Mouse (Mus musculus): Measurements from ENCODE around the gene Olfr549. TPM values are rescaled to one million over a fixed set of nuclear protein-coding genes. Genes with fewer than 3 reads are reported as not detected.

The Olfr549 gene
- total RNA-seq (2021): not detected in 2 replicates
- long read RNA-seq: 0 reads

GRCm38 (mm10) chr7:102549570-102549969 lies at the start of gene Olfr549:
Olfr549 (plus strand) TSS chr7:102549870.
- no peak for DNase-seq

DNA sequence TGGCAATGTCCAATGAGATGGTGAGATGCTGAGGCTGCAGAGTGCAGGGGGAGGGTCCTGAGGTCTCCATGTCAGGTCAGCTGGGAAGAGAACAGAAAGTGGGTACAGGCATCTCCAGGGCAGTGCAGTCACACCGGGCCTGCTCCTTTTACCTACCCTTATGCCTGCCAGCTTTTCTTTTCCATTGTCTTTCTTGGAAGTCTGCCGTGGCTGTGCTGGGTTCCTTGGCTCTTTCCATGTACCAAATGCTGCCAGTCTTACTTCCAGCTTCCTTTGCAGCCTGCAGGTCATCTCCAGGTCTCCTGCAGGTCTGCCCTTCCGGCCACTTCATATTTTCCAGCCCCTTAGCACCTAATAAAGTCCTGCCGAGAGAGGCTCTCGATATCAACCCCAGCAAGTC lies 47.7 kb upstream of the Olfr549 start:
- DNase-seq: no peak

GRCm38 (mm10) chr7:102506848-102507247 lies 42.8 kb upstream of the Olfr549 start:
- peak; percentile 65 for DNase-seq

DNA sequence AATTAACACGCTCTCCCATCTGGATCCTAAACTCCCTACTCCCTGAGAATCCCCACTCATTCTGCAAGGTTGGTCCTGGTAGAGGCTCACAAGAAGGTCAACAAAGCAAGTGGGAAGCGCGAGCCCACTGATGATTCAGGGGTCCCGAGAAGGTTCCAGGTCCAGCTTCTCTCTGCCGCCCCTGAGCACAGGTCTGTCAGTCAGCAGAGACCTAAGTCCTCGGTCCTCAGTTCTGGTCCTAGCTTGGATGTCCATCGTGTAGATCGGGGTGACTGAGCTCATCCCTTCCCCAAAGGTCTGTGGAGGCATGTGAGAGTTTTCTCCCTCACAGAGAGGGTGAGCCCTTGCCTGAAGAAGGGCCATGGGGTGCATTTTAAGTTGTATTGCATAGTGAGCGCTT lies 41.6 kb upstream of the Olfr549 start:
- no peak for DNase-seq

GRCm38 (mm10) chr7:102508666-102509065 lies 41.0 kb upstream of the Olfr549 start:
- no peak for DNase-seq

DNA sequence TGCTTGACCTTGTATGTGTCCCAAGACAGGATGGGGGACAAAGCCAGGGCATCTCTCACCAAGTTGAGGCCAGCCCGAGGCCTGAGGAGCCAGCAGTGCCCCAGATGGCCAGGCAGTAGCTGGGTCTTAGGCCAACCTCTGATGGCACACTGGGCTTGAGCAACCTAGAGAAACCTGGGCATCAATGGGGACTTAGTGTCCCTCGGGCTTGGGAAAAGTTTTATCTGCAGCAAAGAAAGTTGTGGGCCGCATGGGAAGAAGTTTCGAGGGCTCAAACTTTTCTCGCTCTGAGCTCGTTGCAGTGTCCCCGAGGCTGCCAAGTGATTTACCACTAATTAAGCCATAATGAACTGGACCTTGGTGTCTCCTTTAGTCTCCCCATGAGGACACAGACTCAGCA lies 39.9 kb upstream of the Olfr549 start:
- no peak for DNase-seq

DNA sequence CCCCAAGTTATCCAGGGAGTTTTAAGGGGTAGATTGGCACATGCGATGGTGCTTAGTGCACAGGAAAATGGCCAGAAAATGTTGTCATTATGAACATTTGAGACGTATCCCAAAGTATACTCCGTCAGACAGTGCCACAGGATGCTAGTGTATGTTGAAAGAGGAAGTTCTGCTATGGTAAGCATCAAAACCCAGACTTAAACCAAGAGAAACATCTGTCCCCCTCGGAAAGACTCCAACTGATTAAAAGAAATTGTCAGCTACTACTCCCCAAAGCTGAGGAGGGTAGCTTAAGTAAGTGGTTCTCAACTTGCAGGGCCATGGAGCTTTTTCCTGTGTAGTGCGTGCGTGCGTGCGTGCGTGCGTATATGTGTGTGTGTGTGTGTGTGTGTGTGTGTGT lies 37.7 kb upstream of the Olfr549 start:
- no peak for DNase-seq

GRCm38 (mm10) chr7:102512814-102513435 lies 36.7 kb upstream of the Olfr549 start:
- peak; percentile 95 for DNase-seq

DNA sequence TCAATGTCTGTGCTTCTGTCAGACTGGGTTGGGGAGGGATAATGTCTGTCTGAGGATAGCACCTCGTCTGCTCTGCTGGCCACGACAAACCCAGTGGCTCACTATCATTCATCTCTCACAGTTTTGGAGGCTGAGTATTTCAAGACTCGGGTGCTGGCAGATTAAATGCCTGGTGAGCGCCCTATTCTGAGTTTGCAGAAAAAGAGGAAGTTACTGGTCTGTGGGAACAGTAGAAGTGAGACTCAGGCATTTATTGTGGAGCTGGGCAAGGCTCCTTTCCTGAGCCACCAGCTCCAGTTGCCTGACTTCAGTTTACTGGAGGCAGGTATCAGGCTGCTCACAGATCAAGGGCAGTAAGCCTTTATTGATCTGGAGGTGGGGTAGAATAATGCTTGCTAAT lies 35.5 kb upstream of the Olfr549 start:
- DNase-seq: no peak

DNA sequence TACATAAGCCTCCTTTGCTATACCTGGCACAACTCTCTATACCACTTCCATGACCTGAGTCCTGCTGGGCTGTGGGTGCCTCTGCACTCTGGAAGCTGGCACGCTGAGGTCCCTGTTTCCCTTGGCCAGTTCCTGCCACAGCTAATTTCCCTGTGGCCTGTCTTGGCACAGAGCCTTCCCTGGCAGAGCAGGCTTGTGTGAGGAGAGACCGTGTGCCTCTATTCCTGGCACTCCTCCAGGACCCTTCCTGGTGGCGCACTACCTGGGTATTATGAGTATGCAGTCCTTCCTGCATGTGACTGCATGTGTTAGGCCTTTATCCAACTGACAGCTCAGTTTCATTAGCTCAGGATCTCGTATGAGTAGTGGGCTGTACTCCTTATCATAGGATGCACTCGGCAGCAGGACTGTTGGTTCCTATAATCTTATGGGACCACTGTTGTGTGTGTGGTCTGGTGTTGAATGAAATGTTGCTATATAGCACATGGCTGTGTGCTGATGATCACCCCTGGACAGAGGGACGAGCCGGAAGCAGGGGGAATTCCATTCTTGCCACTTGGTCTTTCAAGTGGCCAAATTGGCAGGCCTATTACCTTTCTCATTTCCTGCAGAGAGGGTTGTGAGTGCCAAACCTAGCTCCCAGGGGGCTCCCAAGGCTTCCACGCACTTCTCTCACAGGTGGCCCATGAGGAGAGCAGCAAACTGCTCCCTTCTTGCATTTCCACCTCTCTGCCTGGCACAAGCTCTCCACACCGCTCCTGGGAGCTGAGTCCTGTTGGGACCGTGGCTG lies 33.2 kb upstream of the Olfr549 start:
- DNase-seq: peak; percentile 42

GRCm38 (mm10) chr7:102517051-102517335 lies 32.7 kb upstream of the Olfr549 start:
- peak; percentile 27 for DNase-seq

DNA sequence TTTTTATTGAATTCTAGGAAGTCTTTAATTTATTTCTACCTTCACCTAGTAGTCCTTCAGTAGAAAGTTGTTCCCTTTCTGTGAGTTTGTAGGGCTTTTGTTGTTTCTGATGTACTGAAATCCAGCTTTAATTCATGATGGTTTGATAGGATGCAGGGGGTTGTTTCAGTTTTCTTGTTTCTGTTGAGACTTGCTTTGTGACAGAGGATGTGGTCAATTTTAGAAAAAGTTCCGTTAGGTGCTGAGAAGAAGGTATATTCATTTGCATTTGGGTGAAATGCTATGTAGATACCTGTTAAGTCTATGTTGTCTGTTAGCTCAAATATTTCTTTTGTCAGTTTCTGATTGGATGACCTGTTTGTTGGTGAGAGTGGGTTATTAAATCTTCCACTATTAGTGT lies 20.6 kb upstream of the Olfr549 start:
- DNase-seq: no peak

DNA sequence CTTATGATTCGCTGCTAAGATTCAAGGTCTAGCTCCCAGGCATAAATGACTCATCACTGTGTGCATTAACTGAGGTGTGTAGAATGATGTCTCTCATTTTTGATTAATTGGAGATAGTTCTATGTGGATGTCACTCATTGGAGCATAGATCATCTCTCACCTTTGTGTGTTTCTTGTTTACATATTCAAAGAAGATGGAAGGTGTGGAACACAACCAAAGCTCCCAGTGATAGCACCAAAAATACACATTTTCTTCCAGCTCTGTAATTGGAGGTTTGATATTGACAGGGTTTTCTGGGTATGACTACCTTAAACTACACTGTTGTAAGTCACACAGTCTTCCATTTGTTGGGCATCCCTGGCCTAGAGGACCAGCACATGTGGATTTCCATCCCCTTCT lies 15.2 kb upstream of the Olfr549 start, which contains the start of gene Olfr547:
Gene Olfr547 (plus strand): TSS at position 301 of the 400 bp plus-strand sequence.
- DNase-seq: no peak

DNA sequence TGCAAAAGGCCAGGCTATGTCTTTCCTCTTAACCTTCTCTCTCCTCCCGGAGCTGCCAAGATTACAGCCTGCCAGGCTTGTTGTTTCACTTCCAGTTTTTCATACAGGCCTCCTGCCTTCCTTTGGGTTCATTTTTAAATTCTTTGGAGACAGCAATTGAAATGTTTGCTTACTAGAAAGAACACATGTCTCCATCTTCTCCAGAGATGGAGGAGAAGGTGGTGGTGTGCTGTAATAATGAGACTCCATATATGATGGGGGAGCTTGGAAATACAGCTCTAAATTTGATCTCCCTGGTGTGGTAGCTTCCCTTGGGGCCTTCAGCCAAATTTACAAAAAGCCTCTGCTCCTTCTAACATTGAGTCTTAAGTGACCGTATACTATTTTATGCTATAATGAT lies 9.1 kb upstream of the Olfr549 start, which contains the start of gene Olfr548-ps1:
Gene Olfr548-ps1 (plus strand): TSS at position 301 of the 400 bp plus-strand sequence.
- DNase-seq: no peak

DNA sequence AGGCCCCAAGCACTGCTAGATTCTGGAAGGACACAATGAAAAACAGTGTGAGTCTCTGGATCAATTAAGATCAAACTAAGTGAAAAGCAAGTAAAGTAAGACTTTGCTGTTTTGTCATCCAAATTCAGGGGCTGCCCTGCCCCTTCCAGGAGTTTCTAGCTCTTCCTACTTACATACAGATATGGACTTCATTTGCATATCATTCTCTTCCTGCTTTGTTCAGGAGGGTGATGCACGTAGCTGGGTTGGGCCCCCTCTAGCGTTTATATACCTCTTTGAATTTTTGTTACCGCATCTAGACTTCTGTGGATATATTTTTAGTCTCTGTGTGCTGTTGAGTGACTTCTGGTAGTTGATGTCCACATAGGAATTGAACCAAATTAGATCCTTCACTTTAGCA lies 8.4 kb upstream of the Olfr549 start:
- no peak for DNase-seq

DNA sequence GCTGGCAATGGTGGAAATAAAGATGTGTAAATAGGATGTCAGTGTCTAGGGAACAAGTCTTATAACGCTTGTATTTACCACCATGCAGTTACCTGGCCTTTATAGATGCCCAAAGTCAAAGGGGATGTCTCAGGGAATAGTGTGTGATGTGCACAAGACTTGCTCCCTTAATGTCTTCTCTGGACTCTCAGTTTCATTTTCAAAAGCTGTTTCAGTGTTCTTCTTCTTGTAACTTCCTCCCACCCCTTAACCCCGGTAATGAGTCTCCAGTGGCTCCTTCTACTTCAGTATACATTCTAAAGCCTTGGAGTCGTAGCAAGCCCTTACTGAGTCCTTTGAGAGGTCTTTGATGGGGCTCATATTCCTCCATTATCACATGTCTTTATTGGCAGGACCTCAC lies 3.6 kb downstream of the Olfr549 start:
- DNase-seq: no peak

- DNase-seq: peak; percentile 85
Observed at GRCm38 (mm10) chr7:102564999-102565997, 15.6 kb downstream of the Olfr549 start, which contains the start of gene Trim21. Trim21 (minus strand) TSS chr7:102565486.

GRCm38 (mm10) chr7:102566219-102566618 lies 16.5 kb downstream of the Olfr549 start:
- no peak for DNase-seq

GRCm38 (mm10) chr7:102571142-102571541 lies 21.5 kb downstream of the Olfr549 start, which contains the start of gene Olfr550:
Olfr550 (plus strand) TSS chr7:102571442.
- DNase-seq: no peak

DNA sequence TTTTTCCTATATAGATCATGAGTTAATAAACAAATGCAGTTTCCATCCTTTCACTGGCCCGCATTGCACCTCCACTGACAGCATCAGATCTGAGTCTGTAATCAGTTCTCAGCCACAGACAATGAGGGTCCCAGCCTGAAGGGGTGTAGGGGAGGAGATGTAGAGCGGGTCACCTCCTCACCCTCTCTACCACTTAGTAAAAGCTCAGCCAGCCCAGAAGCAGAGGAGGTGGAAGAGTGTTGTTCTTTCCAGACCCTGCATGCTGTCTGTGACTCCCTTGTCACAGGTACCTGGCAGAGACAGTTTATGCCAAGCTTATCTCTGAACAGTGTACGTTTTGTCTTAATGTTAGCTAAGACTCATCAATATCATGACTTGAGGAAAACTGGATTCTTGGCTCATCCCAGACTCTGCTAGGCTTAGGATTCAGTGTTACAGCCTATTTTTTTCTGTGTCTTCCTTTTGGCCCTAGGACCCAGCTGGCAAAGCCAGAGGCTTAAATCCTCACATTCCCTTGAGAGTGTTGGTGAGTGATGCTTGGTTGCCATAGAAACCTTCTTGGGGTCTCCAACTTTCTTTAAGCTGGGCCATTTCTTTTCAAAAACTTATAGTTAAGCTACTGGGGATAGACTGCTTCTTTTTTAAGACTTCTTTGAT lies 23.6 kb downstream of the Olfr549 start:
- no peak for DNase-seq

DNA sequence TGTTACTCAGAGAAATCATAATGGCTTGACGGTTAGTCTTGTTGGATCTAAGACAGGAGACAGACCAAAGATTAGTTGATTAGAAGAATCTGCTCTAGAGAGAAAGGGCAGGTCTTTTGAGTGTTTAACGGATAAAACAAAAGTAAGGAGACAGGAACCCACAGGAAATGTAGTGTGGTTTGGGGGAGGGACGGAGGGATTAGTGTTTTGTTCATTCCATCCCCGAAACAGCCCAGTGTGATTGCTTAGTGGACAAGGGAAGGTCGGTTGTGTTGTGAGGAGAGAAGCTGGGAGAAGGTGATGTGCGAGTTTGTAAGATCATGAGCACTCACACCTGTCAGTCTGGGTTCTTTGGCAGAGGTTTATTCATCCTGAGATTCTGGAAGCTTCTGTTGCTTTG lies 26.3 kb downstream of the Olfr549 start:
- no peak for DNase-seq

DNA sequence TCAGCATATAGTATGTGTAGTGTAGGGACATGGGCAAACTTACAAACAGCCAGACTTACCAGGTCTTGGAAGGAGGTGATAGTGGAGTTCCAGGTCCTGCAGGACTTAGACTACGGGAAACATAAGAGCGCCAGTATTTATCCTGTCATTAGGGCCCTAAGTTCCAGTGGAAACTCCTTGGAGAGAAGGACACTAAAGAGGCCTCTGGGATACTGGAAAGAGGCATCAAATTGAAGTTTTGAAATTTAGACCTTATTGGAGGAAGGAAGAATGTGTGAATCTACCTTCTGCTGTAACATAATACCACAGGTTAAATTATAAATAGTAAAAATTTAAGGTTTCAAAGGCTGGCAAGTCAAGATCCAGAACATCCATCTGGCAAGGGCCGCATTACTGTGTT lies 42.1 kb downstream of the Olfr549 start, which contains the start of gene Olfr551:
Gene Olfr551 (minus strand): TSS at position 101 of the 400 bp plus-strand sequence.
- DNase-seq: no peak
